Mouse (Mus musculus): ENCODE results near the gene Tex50.

DNA sequence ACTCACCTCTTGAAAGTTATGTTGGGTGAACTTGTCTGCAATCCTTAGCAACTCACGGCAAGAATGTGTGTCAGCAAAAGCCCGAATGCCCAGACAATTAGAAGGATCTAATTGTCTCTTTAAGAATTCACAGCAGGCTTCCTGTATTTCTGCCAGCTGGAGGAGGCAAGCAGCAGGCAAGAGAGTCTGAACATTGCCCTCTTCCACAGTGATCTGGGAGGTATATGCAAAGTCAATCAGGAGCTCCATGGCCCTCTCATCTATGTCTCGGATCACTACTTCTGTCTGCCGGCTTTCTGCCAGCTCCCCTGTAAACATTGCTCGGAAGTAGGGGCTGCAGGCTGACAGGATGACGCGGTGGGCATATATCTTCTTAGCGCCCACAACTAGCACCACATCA lies 49.9 kb downstream of the Tex50 start:
- TF ChIP-seq EP300 (IDR thresholded peaks at IDR 0.05; ENCODE audit: low read depth) = no peak
- TF ChIP-seq CTCF (IDR thresholded peaks at IDR 0.05; ENCODE audit: low read depth) = no peak

Data from liver, postnatal 0 days (tissue).